Mouse (Mus musculus) testis, adult 10 weeks (tissue): ENCODE results near the gene Ubqln1. TPM values are rescaled to one million over a fixed set of nuclear protein-coding genes. Genes with fewer than 3 reads are reported as not detected.

Experiments
- polyA plus RNA-seq: library from polyadenylated mRNA; stranded (reverse); fragments of 350-450 nt; fragmentation: Illumina TruSeq; extraction: RNeasy Lipid Tissue Mini Kit (QIAGEN cat#74804); gene quantifications from one replicate; pipeline ENCODE4 v1.2.3, GENCODE M21; 2014; ENCODE audit warnings: low read depth, low replicate concordance

The Ubqln1 gene
- 84.9 TPM for polyA plus RNA-seq

DNA sequence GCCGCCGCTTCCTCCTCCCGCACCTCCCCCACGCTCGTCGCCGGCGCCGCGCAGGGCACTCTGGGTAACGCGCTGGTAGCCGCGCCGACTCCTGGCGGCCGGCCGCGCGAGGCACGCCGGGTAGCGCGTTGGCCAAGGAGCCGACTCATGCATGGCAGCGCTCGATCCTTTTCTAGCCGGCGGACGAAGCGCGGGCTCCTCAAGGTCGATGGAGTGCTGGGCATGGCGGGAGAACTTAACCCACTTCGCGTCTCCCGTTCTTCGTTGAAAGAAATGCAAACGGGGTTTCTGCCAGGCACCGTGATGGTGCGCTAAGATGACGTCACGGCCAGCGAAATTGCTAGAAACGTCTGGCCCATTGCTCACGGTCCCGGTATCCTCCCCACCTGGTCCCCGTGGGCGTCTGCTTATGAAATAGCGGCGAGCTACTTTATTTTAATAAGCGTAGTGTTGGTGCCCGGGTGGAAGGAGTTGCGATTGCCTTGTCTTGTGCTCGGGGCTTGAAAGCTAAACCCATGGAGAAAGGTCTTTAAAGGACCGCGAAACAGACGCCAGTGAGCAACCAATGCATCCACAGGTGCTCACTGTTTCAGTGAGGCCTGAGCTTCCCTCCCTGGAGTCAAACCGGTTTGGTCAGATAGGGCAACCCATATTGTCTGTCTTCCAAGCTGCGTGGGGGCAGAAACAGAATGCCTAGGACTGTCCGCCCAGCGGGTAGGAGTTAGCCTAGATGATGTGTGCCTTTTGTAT is at the start of gene Ubqln1:
Gene Ubqln1 (minus strand): TSS at position 62 of the 750 bp plus-strand sequence.

DNA sequence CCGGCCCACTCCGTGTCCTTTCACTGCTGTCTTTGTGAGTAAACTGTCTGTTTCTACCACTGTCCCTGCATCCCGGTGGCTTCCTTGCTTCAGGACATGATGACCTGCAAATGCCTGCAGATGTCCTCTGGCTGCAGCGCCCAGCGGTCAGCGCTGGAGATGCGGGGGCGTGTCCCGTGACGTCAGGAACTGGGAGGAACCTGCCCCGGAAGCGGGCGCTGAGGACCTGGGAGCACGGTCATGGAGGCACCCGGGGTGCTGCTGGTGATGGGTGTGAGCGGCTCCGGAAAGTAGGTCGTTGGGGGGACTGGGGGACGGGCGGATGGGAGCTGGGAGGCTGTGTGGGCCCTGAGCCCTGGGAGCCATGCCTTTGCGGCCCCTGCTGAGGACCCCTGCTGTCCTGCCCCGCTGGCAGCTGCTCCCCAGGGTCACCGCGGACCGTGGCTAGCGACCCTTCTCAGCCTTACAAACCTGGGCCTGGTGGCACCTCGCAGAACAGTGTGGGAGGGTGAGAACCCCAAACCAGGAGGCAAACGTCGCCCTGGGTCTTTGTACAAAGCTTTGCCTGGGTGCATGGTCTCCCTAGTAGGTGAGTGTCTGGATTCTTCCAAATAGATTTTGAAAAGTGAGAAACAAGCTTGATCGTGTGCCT is 57.9 kb downstream of the Ubqln1 start, which contains the start of gene Idnk:
Gene Idnk (plus strand): TSS at position 203 of the 652 bp plus-strand sequence.

DNA sequence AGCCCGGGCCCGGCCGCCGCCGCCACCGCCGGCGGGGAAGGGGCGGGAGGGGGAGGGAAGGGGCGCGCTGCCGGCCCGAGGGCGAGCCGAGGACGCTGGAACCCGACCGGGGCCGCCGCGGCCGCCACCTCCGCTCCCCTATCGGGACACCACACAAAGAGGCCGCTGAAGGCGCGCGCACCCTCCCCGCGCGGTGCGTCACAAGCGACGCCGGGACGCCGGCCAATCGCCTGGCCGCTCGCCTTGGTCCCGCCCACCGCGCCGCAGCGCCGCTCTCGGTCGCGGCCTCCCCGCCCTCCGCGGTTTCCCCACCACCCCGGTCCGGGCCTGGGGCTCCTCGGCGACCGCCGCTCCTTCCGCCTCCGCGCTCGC is 87.1 kb downstream of the Ubqln1 start, which contains the start of gene Hnrnpa0:
Gene Hnrnpa0 (minus strand): TSS at position 161 of the 372 bp plus-strand sequence.

Other genes with a start within 250 kb of the Ubqln1 start
- gene Klhl3, start 102.1 kb downstream of the Ubqln1 start, polyA plus RNA-seq: 3.2 TPM
- 49.5 TPM for gene Hnrnpa0, start 87.1 kb downstream of the Ubqln1 start, polyA plus RNA-seq
- 3.2 TPM for gene Idnk, start 58.0 kb downstream of the Ubqln1 start, polyA plus RNA-seq
- 1,845 TPM for gene Gkap1, start 60.0 kb upstream of the Ubqln1 start, polyA plus RNA-seq
- gene Kif27, start 143.5 kb upstream of the Ubqln1 start, polyA plus RNA-seq: 196 TPM
- 4.1 TPM for gene 2210016F16Rik, start 169.6 kb upstream of the Ubqln1 start, polyA plus RNA-seq
- 155 TPM for gene Rmi1, start 186.6 kb upstream of the Ubqln1 start, polyA plus RNA-seq
- gene Hnrnpk, start 187.7 kb upstream of the Ubqln1 start, polyA plus RNA-seq: 1,380 TPM